Mouse (Mus musculus): ENCODE measurements around the gene Mfge8. TPM values are rescaled to one million over a fixed set of nuclear protein-coding genes. Genes with fewer than 3 reads are reported as not detected.

Mfge8 gene
- polyA plus RNA-seq (2012) = 57.6 and 69.5 TPM in 2 replicates

DNA sequence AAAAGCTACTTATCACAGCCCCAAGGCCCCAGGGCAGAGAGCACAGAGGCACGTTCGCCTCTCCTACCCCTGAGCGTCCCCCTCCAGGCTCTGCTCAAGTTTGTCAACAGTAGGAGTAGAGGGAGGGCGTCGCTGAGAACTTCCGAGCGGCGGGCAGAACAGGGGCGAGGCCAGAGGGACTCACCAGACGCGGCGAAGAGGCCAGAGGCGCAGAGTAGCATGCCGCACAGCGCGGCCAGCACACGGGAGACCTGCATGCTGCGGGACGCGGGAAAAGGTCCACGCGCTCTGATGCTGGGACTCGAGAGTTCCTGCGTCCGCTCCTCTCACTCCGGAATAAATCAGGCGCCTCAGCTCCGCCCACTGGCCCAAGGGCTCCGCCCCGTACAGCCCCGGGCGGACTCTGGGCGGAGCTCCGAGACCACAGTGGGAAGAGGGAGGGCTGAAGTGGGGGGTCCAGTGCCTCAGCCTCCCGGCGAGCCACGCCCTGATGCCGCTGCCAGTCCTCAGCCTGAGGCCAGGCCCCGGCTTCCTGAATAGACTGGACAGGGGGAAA, at the start of gene Mfge8:
Gene Mfge8 (minus strand): TSS at position 350 of the 556 bp plus-strand sequence.

DNA sequence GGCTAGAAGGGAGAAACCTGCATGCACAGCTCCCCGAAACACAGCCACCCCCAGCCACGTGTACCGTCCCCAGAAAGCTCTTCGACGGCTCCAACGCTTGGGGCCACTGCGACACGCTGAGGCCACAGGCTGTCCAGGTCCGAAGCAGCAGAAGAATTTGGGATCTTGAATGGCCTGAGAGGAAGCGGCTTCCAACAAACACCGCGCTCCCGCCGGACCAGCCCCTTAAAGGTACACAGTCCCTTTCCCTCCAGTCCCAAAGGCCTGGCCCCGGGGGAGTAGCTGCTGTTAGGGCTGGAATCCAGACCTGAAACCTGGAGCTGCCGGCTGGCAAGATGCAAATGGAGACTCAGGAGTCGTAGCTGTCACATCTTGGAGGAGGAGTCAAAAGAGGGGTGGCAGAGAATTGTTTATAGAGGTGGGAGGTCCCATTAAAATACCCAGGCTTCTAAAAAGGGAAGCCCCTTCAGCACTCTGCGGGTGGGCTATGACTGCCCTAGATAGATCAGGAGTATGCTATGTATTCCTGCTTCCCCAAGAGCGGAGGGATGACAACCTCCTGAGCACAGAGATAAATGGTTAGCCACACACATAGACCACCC, 17.9 kb downstream of the Mfge8 start, which contains the start of gene Hapln3:
Gene Hapln3 (minus strand): TSS at position 176 of the 602 bp plus-strand sequence.

Other genes starting within 250 kb of the Mfge8 start
- gene Isg20, start 235.6 kb downstream of the Mfge8 start, polyA plus RNA-seq (2012) = 26.3 and 29.7 TPM in 2 replicates
- not detected in 2 replicates for gene Acan, start 95.6 kb downstream of the Mfge8 start, polyA plus RNA-seq (2012)
- not detected in 2 replicates for gene Hapln3, start 18.0 kb downstream of the Mfge8 start, polyA plus RNA-seq (2012)
- 12.0 and 13.8 TPM in 2 replicates for gene Abhd2, start 124.1 kb upstream of the Mfge8 start, polyA plus RNA-seq (2012)
- not detected in 2 replicates for gene Rlbp1, start 238.0 kb upstream of the Mfge8 start, polyA plus RNA-seq (2012)
- 0.76 and 1.0 TPM in 2 replicates for gene Fanci, start 242.9 kb upstream of the Mfge8 start, polyA plus RNA-seq (2012)

Data from megakaryocyte-erythroid progenitor cell, adult 5 weeks (primary cell).